Mouse (Mus musculus): ENCODE results near the gene C1ql3. TPM values are rescaled to one million over a fixed set of nuclear protein-coding genes. Genes with fewer than 3 reads are reported as not detected.

C1ql3 gene
- 0.51 and 0.72 TPM in 2 replicates for polyA plus RNA-seq (2016; fragmentation: Nextera tagmentation; extraction: Ambion mirVana)

DNA sequence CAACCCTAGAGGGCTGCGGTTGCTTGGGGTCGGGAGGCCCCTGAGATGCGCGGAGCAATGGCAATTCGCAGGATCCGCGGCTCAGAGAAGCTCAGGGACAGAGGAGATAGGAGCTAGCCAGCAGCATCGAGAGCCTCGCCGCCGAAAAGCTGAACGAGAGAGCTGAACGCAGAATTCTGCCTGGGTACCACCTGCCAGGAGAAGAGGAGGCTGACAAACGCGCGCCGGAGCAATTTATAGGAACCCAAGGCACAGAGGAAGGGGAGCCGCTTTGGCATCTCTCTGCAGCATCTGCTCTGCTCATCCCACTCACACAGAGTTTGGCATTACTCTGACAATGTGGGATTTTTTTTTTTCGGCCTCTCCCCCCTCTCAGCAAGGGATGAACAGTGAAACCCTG lies at the start of gene C1ql3:
Gene C1ql3 (minus strand): TSS at position 335 of the 400 bp plus-strand sequence.
- H3K9me3 ChIP-seq (replicated peaks), result no peaks in the 10 kb centered on the region
- no peaks in the 10 kb centered on the region for H3K36me3 ChIP-seq
- H3K27ac ChIP-seq (replicated peaks), result peak within 1 kb of the TSS; percentile 67
- peak within 1 kb of the TSS; percentile 74 for H3K4me3 ChIP-seq
- H3K27me3 ChIP-seq (ENCODE audit: low read depth, poor library complexity, severe bottlenecking), result peaks cover 75% of the 10 kb centered on the region
- peaks cover 30% of the 10 kb centered on the region for H3K4me1 ChIP-seq
- DNase-seq (ENCODE audit: low spot score), result peak; percentile 56
- WGBS, result under 1% methylated on average over 19 of the region's 19 CpGs

DNA sequence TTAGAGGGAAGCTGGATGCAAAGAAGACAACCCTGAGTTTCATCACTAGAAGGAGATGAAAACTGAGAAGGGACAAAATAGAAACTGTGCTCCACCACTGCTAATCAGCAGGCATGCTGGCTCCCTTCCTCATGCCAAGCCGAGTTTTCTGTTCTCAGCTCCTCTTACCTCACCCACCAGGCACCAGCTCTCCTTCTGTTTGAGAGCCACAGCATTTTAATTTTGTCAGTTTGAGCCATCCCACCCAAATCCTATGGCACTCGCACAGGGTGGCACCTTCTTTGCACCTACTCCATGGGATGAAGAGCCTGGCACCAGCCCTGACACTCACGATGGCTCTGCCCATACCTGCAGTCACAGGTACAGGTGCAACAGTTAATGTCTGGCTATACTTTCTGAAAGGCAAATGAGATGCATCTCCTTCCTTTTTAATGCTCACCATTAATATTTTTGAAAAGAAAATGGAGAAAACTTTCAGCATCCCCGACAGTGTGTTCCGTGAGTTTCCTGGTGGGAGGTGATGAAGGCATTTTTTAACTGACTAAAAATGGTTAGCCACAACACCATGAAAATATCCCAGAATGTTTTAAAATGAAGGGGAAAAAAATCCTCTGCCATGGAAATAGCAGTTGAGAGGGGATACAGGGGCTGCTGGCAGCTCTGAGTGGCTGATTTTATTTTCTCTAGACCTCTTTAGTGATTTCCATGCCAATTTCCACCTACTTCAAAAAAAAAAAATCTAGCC lies 49.0 kb upstream of the C1ql3 start:
- Histone ChIP-seq H3K27me3 (ENCODE audit: low read depth, poor library complexity, severe bottlenecking) (no peaks in the 10 kb centered on the region), H3K4me1 (no peaks in the 10 kb centered on the region), H3K27ac (replicated peaks) (no peak overlapping the region), H3K4me3 (no peak overlapping the region), H3K9me3 (replicated peaks) (no peaks in the 10 kb centered on the region), H3K36me3 (no peaks in the 10 kb centered on the region)
- 89% methylated on average over 5 of the region's 5 CpGs for WGBS
- no peak for DNase-seq (ENCODE audit: low spot score)

DNA sequence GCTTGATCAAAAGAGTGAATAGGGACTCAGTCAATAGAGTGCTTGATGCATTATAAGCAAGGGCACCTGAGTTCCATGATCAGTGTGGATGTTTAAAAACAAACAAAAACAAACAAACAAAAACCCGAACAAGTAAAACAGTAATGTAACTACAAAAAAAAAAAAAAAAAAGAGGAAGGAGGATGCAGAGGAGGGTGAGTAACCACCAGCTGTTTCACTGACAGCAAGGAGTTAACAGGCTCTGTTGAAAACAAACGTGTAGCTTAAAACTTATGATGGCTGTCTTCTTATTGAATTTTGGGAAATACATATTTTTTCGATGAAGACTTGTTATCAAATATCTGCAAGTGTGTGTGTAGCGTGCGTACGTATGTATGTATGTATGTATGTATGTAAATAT lies 37.0 kb upstream of the C1ql3 start:
- no peak for DNase-seq (ENCODE audit: low spot score)
- 92% methylated on average over 6 of the region's 6 CpGs for WGBS
- Histone ChIP-seq H3K9me3 (replicated peaks) (no peaks in the 10 kb centered on the region), H3K4me3 (no peak overlapping the region), H3K36me3 (no peaks in the 10 kb centered on the region), H3K27me3 (ENCODE audit: low read depth, poor library complexity, severe bottlenecking) (peaks cover 4% of the 10 kb centered on the region; the same call in 1 of the 2 replicates), H3K4me1 (peaks cover 4% of the 10 kb centered on the region; the same call in 1 of the 2 replicates), H3K27ac (replicated peaks) (no peak overlapping the region)

DNA sequence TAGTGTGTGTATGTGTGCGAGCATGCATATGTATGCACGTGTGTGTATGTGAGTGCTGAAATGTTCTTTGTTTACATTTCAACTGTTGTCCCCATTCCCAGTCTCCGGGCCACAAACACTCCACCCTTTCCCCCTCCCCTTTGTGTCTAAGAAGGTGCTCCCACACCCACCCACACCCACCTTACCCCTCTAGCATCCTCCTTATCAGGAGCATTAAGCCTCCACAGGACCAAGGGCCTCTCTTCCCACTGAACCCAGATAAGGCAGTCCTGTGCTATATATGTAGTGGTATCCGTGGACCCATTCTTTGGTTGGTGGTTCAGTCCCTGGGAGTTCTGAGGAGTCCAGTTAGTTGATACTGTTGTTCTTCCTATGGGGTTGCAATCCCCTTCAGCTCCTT lies 32.9 kb upstream of the C1ql3 start:
- Histone ChIP-seq H3K36me3 (no peaks in the 10 kb centered on the region), H3K27me3 (ENCODE audit: low read depth, poor library complexity, severe bottlenecking) (no peaks in the 10 kb centered on the region), H3K9me3 (replicated peaks) (no peaks in the 10 kb centered on the region), H3K4me3 (no peak overlapping the region), H3K4me1 (no peaks in the 10 kb centered on the region), H3K27ac (replicated peaks) (no peak overlapping the region)
- 83% methylated on average over 4 of the region's 4 CpGs for whole genome bisulfite sequencing
- DNase-seq (ENCODE audit: low spot score), result no peak

GRCm38 (mm10) chr2:13039785-13040184 lies 28.2 kb upstream of the C1ql3 start:
- no peaks in the 10 kb centered on the region for H3K4me1 ChIP-seq
- H3K9me3 ChIP-seq (replicated peaks), result no peaks in the 10 kb centered on the region
- H3K27me3 ChIP-seq (ENCODE audit: low read depth, poor library complexity, severe bottlenecking), result no peaks in the 10 kb centered on the region
- H3K27ac ChIP-seq (replicated peaks), result no peak overlapping the region
- no peak overlapping the region for H3K4me3 ChIP-seq
- 91% methylated on average over 4 of the region's 4 CpGs for WGBS
- DNase-seq (ENCODE audit: low spot score), result no peak
- H3K36me3 ChIP-seq, result no peaks in the 10 kb centered on the region

- Histone ChIP-seq H3K27me3 (ENCODE audit: low read depth, poor library complexity, severe bottlenecking) (no peaks in the 10 kb centered on the region), H3K36me3 (no peaks in the 10 kb centered on the region), H3K4me1 (no peaks in the 10 kb centered on the region), H3K27ac (replicated peaks) (no peak overlapping the region), H3K9me3 (replicated peaks) (no peaks in the 10 kb centered on the region), H3K4me3 (no peak overlapping the region)
- DNase-seq (ENCODE audit: low spot score), result no peak
- WGBS, result 83% methylated on average over 3 of the region's 3 CpGs
These were observed 27.2 kb upstream of the C1ql3 start for GRCm38 (mm10) chr2:13038772-13039171.

GRCm38 (mm10) chr2:13018861-13019260 lies 7.3 kb upstream of the C1ql3 start:
- Histone ChIP-seq H3K9me3 (replicated peaks) (no peaks in the 10 kb centered on the region), H3K27me3 (ENCODE audit: low read depth, poor library complexity, severe bottlenecking) (peaks cover 6% of the 10 kb centered on the region), H3K27ac (replicated peaks) (no peak overlapping the region), H3K4me3 (no peak overlapping the region), H3K4me1 (peaks cover 10% of the 10 kb centered on the region), H3K36me3 (no peaks in the 10 kb centered on the region)
- DNase-seq (ENCODE audit: low spot score), result no peak
- 73% methylated on average over 1 of the region's 1 CpGs for WGBS

DNA sequence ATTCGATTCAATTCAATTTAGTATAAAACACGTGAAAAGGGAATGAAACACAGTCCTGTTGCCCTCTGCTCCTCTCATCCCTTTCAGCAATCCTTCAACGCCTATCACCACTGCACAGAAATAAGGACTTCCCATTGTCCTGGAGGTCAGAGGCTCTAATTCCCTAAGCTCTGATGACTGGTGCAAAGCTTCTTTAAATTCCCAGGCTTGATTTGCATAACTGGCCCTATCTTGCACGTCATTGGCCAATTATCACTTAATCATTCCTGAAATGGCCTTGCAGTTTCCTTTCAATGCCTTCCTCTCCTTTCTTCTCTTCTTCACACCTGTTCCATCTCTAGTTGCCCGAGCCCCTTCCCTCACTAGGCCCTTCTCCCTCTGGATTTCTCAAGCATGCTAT lies 6.8 kb upstream of the C1ql3 start:
- Histone ChIP-seq H3K4me1 (peaks cover 10% of the 10 kb centered on the region), H3K36me3 (no peaks in the 10 kb centered on the region), H3K27ac (replicated peaks) (no peak overlapping the region), H3K9me3 (replicated peaks) (no peaks in the 10 kb centered on the region), H3K4me3 (no peak overlapping the region), H3K27me3 (ENCODE audit: low read depth, poor library complexity, severe bottlenecking) (peaks cover 11% of the 10 kb centered on the region)
- 30% methylated on average over 5 of the region's 5 CpGs for WGBS
- DNase-seq (ENCODE audit: low spot score), result no peak

DNA sequence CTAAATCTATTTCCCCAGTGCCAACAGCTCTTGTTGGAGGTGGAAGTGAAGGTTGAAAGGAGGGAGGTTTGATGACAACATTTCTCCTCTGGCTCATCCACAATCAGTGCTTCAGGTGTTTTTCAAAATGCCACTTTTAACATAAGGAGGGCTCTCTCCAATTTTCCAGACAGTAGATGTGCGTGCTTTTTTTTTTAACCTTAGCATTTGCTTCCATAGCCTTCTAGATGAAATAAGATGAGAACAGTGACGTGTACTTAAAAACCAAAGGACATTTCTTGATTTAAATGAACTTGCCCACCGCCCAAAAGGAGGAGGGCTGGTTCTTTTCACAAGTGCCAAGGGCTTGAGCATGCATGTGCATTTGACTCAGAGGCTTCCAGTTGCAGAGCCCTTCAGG lies 367 bp upstream of the C1ql3 start:
- Histone ChIP-seq H3K27ac (replicated peaks) (no peak overlapping the region), H3K4me3 (peak overlapping the region; percentile 74), H3K27me3 (ENCODE audit: low read depth, poor library complexity, severe bottlenecking) (peaks cover 75% of the 10 kb centered on the region), H3K36me3 (no peaks in the 10 kb centered on the region), H3K9me3 (replicated peaks) (no peaks in the 10 kb centered on the region), H3K4me1 (peaks cover 30% of the 10 kb centered on the region)
- no peak for DNase-seq (ENCODE audit: low spot score)
- 28% methylated on average over 3 of the region's 3 CpGs for WGBS

DNA sequence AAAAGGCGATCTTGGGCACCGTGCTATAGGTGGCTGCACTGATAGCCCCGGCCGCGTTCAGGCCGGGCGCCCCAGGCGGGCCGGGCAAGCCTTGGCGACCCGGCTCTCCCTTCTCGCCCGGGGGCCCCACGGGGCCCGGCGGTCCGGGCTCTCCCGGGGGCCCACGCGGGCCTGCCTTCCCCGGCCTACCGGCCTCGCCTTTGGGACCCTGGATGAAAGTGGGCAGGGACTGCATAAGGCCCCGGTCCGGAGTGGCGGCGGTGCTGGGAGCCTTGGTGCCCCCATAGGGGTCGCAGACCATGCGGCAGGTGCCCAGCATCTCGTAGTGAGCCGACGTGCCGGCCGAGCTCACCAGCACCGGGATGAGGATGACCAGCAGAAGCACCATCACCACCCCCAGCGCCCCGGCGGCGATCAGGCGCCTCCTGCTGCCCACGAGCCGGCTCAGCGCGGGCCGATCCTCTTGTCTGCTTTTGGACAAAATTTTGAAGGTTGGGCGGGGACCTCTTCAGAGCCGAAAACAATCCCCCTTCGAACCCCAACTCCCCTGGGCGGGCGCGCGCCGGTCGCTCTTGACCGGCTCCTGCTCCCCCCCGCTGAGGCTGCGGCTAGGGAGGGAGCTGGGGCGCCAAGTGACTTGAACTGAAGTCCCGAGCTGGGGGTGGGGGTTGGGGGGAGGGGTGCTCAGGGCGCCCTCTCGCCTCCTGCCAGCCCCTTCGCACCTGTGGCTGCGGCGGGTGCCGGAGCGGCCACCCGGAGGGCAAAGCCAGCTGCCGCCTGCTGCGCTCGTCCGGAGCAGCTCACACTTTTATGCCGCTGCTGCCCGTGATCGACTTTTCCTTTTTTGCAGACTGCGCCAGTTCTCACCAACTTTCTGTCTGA lies 905 bp downstream of the C1ql3 start:
- peak; percentile 72 for DNase-seq (ENCODE audit: low spot score)
- peaks cover 30% of the 10 kb centered on the region for H3K4me1 ChIP-seq
- H3K9me3 ChIP-seq (replicated peaks), result no peaks in the 10 kb centered on the region
- peak overlapping the region; percentile 74 for H3K4me3 ChIP-seq
- peak overlapping the region; percentile 67 for H3K27ac ChIP-seq (replicated peaks)
- under 1% methylated on average over 74 of the region's 75 CpGs for WGBS
- peaks cover 75% of the 10 kb centered on the region for H3K27me3 ChIP-seq (ENCODE audit: low read depth, poor library complexity, severe bottlenecking)
- H3K36me3 ChIP-seq, result no peaks in the 10 kb centered on the region

DNA sequence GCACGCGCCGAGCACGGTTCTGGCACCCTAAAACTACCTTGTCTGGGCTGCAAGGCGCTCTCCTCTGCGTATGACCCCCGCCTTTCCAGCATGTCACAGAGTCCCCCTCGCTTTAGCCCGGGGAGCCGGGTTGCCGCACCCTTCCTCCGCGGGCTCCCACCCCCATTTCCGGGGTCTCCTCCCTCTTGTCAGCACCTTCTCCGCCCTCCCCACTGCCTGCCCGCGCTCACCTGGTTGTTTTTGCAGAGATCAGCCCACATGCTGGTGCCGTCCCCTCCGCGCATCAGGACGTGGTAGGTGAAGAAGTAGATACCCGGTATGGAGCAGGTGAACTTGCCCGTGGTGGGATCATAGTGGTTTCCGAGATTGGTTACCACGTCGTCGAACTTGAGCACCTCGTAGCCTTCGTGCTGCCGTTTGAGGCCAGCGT lies 1.6 kb downstream of the C1ql3 start:
- peak; percentile 45 for DNase-seq (ENCODE audit: low spot score)
- Histone ChIP-seq H3K27ac (replicated peaks) (no peak overlapping the region; the same call in 1 of the 2 replicates), H3K9me3 (replicated peaks) (no peaks in the 10 kb centered on the region), H3K27me3 (ENCODE audit: low read depth, poor library complexity, severe bottlenecking) (peaks cover 75% of the 10 kb centered on the region), H3K36me3 (no peaks in the 10 kb centered on the region), H3K4me3 (peak overlapping the region; percentile 74), H3K4me1 (peaks cover 30% of the 10 kb centered on the region)
- WGBS, result 2% methylated on average over 31 of the region's 31 CpGs

GRCm38 (mm10) chr2:13009261-13009972 lies 2.2 kb downstream of the C1ql3 start:
- H3K36me3 ChIP-seq, result no peaks in the 10 kb centered on the region
- DNase-seq (ENCODE audit: low spot score), result peak; percentile 47
- 3% methylated on average over 18 of the region's 18 CpGs for WGBS
- peaks cover 30% of the 10 kb centered on the region for H3K4me1 ChIP-seq
- no peaks in the 10 kb centered on the region for H3K9me3 ChIP-seq (replicated peaks)
- H3K27me3 ChIP-seq (ENCODE audit: low read depth, poor library complexity, severe bottlenecking), result peaks cover 75% of the 10 kb centered on the region
- peak overlapping the region; percentile 74 for H3K4me3 ChIP-seq
- no peak overlapping the region for H3K27ac ChIP-seq (replicated peaks)

Measured in midbrain, embryonic 10.5 days (tissue).